Mouse (Mus musculus) heart, embryonic 16.5 days (tissue): ENCODE measurements around the gene Rexo4. TPM values are rescaled to one million over a fixed set of nuclear protein-coding genes. Genes with fewer than 3 reads are reported as not detected.

Experiments used
- ATAC-seq: fragments of 200-750 bp; cut with Nextera tagmentation; replicated peaks from 2 replicates; pipeline ENCODE4 v1.8.0; 2017; ENCODE audit warnings: moderate number of reproducible peaks; ENCODE audit not compliant: insufficient read depth, low FRiP score; ENCODE audit errors: extremely low read depth
- H3K27ac ChIP-seq: fragments of 300-500 bp; sonication (generic); 2 replicates; pipeline ENCODE4 v1.5.1; 2014; ENCODE audit warnings: mild to moderate bottlenecking, low read length, control low read depth, moderate library complexity
- H3K27me3 ChIP-seq: fragments of 300-500 bp; sonication (generic); 2 replicates; pipeline ENCODE4 v1.6.1; 2014; ENCODE audit warnings: low read length, mixed read lengths; ENCODE audit not compliant: control insufficient read depth, insufficient read depth
- H3K36me3 ChIP-seq: fragments of 300-500 bp; sonication (generic); 2 replicates; pipeline ENCODE4 v1.6.1; 2014; ENCODE audit not compliant: control insufficient read depth, insufficient read depth
- H3K4me1 ChIP-seq: fragments of 300-500 bp; sonication (generic); 2 replicates; pipeline ENCODE4 v1.6.1; 2014; ENCODE audit warnings: low read length, mixed read lengths; ENCODE audit not compliant: control insufficient read depth, insufficient read depth
- H3K4me2 ChIP-seq: fragments of 300-500 bp; sonication (generic); 2 replicates; pipeline ENCODE4 v1.6.1; 2014; ENCODE audit warnings: low read depth, mild to moderate bottlenecking, control low read depth, low read length
- H3K4me3 ChIP-seq: fragments of 300-500 bp; sonication (generic); 2 replicates; pipeline ENCODE4 v1.5.1; 2014; ENCODE audit warnings: mild to moderate bottlenecking, control low read depth, low read length
- H3K9ac ChIP-seq: fragments of 300-500 bp; sonication (generic); 2 replicates; pipeline ENCODE4 v1.6.1; 2014; ENCODE audit warnings: low read length, control low read depth
- H3K9me3 ChIP-seq: fragments of 300-500 bp; sonication (generic); replicated peaks from 2 replicates; pipeline ENCODE4 v1.6.1; 2016; ENCODE audit warnings: low read length; ENCODE audit not compliant: control insufficient read depth
- WGBS: fragments of 180-500 bp; shearing (Covaris S2); extraction: QIAGEN DNeasy Blood & Tissue Kit; methylation state at CpG from one replicate; pipeline ENCODE4 v1.1.7; 2014; 5-methylcytosine and 5-hydroxymethylcytosine counted together
- polyA plus RNA-seq: library from polyadenylated mRNA; unstranded; fragments of >200 nt; fragmentation: Nextera tagmentation; extraction: Ambion mirVana; gene quantifications from 2 replicates; pipeline ENCODE4 v1.2.1, GENCODE M21; 2015

Gene Rexo4
- 26.5 and 31.3 TPM in 2 replicates for polyA plus RNA-seq

DNA sequence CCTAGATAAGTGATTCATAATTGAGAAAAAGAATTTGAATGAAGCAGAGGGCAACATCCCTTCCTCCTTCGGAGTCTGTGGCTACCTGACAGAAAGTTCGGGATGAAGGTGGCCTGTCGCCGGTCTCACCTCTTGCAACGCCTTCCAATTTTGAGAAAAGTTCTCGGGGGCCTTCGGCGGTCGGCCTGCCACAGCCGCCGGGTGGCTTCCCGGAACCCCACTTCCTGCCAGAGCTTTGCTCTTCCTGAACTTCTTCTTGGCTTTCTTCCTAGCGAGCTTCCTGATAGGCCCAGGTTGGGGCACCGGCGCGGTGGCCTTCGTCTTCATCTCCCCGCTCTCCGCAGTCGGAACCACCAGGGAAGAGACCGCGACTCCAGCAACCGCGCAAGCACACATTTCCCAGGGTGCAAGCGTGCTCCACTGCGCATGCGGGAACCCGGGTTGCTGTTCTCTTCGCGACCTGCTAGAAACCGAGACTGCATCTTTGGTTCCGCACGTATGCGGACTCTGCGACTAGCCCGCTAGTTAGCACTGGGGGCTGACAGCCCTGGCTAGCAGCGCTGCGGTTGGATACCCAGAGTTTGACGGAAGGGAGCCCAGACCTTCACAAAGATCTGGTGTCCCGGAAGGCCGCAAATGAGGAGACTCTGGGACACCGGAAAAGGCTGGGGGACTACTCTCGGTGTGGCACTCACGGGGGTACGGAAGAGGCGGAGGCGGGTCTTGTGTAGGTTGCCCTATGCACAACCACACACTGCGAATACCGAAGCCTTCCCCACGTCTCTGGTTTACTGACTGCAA lies at the start of gene Rexo4:
Gene Rexo4 (minus strand): TSS at position 464 of the 801 bp plus-strand sequence.
- under 1% methylated on average over 50 of the region's 50 CpGs for WGBS
- ATAC-seq, result peak; percentile 92
- H3K9me3 ChIP-seq, result no peaks in the 10 kb centered on the region
- H3K27me3 ChIP-seq, result no peaks in the 10 kb centered on the region
- H3K4me3 ChIP-seq, result peak within 1 kb of the TSS; percentile 78
- peak within 1 kb of the TSS; percentile 79 for H3K9ac ChIP-seq
- peak within 1 kb of the TSS; percentile 100 for H3K27ac ChIP-seq
- H3K4me2 ChIP-seq, result peak within 1 kb of the TSS; percentile 79
- peaks cover 17% of the 10 kb centered on the region for H3K4me1 ChIP-seq
- H3K36me3 ChIP-seq, result peaks cover 13% of the 10 kb centered on the region

DNA sequence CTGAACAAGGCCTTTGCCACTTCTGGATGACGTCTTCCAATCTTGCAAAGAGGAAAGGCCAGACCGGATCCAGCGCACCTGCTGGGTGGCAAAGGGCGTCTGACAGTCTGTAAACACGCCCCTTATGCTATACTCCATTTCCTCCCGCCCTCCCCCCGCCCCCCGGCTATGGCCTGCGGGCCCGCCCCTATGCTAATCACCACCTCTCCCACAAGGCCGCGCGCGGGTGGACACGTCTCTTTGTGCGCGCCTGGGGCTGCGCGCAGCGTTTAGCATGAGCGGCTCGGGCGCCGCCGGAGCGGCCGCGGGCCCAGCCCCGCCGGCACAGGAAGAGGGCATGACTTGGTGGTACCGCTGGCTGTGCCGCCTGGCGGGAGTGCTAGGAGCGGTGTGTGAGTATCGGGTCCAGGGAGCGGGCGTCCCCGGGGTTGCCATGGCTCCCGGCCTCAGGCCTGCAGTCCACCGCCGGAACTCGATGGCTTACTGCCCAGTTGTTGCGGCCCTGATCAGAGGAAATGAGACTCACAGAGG lies 45.6 kb upstream of the Rexo4 start, which contains the start of gene Cacfd1:
Gene Cacfd1 (plus strand): TSS at position 213 of the 531 bp plus-strand sequence.
- peak within 1 kb of the TSS; percentile 86 for H3K27ac ChIP-seq
- H3K9me3 ChIP-seq, result no peaks in the 10 kb centered on the region
- peak within 1 kb of the TSS; percentile 98 for H3K9ac ChIP-seq
- H3K4me3 ChIP-seq, result peak within 1 kb of the TSS; percentile 92
- peaks cover 10% of the 10 kb centered on the region for H3K4me1 ChIP-seq
- H3K4me2 ChIP-seq, result peak within 1 kb of the TSS; percentile 87
- H3K36me3 ChIP-seq, result peaks cover 7% of the 10 kb centered on the region
- peaks cover 2% of the 10 kb centered on the region; the same call in 1 of the 2 replicates for H3K27me3 ChIP-seq
- peak; percentile 96 for ATAC-seq
- 1% methylated on average over 43 of the region's 43 CpGs for WGBS

DNA sequence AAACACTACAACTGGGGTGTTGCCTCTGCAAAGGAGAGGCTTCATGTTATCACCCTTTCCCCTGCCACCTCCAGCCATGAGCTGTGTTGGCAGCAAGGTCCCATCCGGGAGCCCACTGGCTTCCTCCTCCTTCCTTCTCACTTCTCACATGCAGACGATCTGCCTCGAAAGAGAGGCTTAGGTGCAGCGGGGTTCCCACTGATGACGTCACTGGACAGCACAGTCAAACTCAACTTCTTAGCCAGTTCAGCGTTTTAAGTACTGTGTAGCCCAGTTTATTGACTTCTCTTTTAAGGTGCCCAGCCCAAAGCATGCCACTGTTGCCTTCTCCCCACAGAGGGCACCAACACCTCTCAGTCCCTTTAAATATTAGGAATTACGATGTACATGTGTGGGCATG lies 43.5 kb upstream of the Rexo4 start:
- H3K4me3 ChIP-seq, result no peak overlapping the region
- H3K4me1 ChIP-seq, result peaks cover 10% of the 10 kb centered on the region
- no peak for ATAC-seq
- H3K4me2 ChIP-seq, result no peak overlapping the region
- peaks cover 2% of the 10 kb centered on the region; the same call in 1 of the 2 replicates for H3K27me3 ChIP-seq
- no peak overlapping the region for H3K9ac ChIP-seq
- H3K9me3 ChIP-seq, result no peaks in the 10 kb centered on the region
- no peak overlapping the region for H3K27ac ChIP-seq
- H3K36me3 ChIP-seq, result no peaks in the 10 kb centered on the region
- WGBS, result 60% methylated on average over 7 of the region's 7 CpGs

GRCm38 (mm10) chr2:27006255-27006654 lies 42.1 kb upstream of the Rexo4 start:
- ATAC-seq, result no peak
- WGBS, result 53% methylated on average over 4 of the region's 4 CpGs
- no peaks in the 10 kb centered on the region for H3K36me3 ChIP-seq

DNA sequence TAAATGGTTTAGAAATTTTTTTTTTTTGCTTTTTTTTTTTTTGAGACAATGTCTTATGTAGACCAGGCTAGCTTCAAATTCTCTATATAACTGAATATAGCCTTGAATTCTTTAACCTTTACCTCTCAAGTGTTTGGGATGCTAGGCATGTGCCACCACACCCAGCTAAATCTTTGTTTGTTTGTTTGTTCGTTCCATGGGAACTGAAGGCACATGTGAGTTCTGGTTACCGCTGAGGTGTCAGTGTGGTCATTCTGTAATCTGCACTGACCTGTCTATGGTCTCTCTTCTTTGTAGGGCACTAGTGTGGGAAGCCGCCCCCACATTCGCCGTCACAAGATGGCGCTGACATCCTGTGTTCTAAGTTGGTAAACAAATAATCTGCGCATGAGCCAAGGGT lies 33.8 kb upstream of the Rexo4 start:
- H3K27ac ChIP-seq, result no peak overlapping the region
- H3K9me3 ChIP-seq, result no peaks in the 10 kb centered on the region
- H3K27me3 ChIP-seq, result no peaks in the 10 kb centered on the region
- H3K4me1 ChIP-seq, result no peaks in the 10 kb centered on the region
- H3K36me3 ChIP-seq, result no peaks in the 10 kb centered on the region
- no peak overlapping the region for H3K4me2 ChIP-seq
- WGBS, result 85% methylated on average over 6 of the region's 7 CpGs
- no peak for ATAC-seq
- no peak overlapping the region for H3K9ac ChIP-seq
- H3K4me3 ChIP-seq, result no peak overlapping the region

More at GRCm38 (mm10) chr2:27006255-27006654, 42.1 kb upstream of the Rexo4 start:
- Histone ChIP-seq H3K4me3 (no peak overlapping the region), H3K27ac (no peak overlapping the region), H3K9me3 (no peaks in the 10 kb centered on the region), H3K4me1 (peaks cover 10% of the 10 kb centered on the region), H3K4me2 (no peak overlapping the region), H3K27me3 (peaks cover 2% of the 10 kb centered on the region; the same call in 1 of the 2 replicates), H3K9ac (no peak overlapping the region)

DNA sequence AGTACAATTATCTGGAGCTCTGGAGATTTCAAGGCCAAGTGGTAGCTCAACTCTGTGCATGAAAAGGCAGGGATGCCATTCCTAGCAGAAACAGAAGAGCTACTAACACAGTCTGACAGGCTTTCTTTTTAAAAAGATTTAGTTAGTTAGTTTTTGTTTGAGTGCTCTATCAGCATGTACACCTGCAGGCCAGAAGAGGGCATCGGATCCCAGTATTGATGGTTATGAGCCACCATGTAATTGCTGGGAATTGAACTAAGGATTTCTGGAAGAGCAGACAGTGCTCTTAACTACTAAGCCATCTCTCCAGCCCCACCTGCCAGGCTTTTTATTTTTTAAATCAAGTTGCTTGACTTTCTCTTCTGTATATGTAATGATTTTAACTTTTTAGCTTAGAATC lies 33.3 kb upstream of the Rexo4 start:
- H3K27me3 ChIP-seq, result no peaks in the 10 kb centered on the region
- no peak overlapping the region for H3K27ac ChIP-seq
- H3K4me2 ChIP-seq, result no peak overlapping the region
- H3K36me3 ChIP-seq, result no peaks in the 10 kb centered on the region
- no peak overlapping the region for H3K9ac ChIP-seq
- no peak for ATAC-seq
- no peaks in the 10 kb centered on the region for H3K9me3 ChIP-seq
- H3K4me1 ChIP-seq, result no peaks in the 10 kb centered on the region
- 86% methylated on average over 1 of the region's 1 CpGs for WGBS
- no peak overlapping the region for H3K4me3 ChIP-seq

DNA sequence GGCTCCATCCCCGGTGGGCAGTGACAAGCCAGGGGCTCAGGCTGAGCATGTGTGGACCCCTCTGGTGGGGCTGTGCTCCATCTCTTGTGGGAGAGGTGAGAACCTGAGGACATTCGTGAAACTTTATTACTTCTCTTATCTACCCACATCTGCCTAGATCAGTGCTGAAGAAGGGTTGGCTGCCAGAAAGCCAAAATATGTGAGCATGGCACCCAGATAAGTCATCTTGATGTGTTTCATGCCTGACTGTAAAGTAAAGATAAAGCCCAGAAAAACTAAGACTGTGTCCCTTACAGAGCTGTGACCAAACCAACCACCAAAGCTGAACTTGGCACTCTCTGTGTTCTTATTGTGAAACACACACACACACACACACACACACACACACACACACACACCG lies 29.8 kb upstream of the Rexo4 start:
- Histone ChIP-seq H3K9ac (no peak overlapping the region), H3K4me2 (no peak overlapping the region), H3K4me1 (no peaks in the 10 kb centered on the region), H3K9me3 (no peaks in the 10 kb centered on the region), H3K27ac (no peak overlapping the region), H3K36me3 (no peaks in the 10 kb centered on the region), H3K27me3 (no peaks in the 10 kb centered on the region), H3K4me3 (no peak overlapping the region)
- 66% methylated on average over 3 of the region's 3 CpGs for WGBS
- ATAC-seq, result no peak

GRCm38 (mm10) chr2:26984640-26985039 lies 20.5 kb upstream of the Rexo4 start:
- ATAC-seq, result no peak
- no peaks in the 10 kb centered on the region for H3K9me3 ChIP-seq
- 79% methylated on average over 5 of the region's 5 CpGs for WGBS
- no peak overlapping the region for H3K27ac ChIP-seq
- H3K4me3 ChIP-seq, result no peak overlapping the region
- H3K9ac ChIP-seq, result no peak overlapping the region
- H3K27me3 ChIP-seq, result 0 out of 2 replicates have a peak, but pooled peaks cover 2% of the 10 kb centered on the region
- no peaks in the 10 kb centered on the region for H3K36me3 ChIP-seq
- H3K4me1 ChIP-seq, result no peaks in the 10 kb centered on the region
- H3K4me2 ChIP-seq, result no peak overlapping the region

- Histone ChIP-seq H3K27ac (no peak overlapping the region), H3K9me3 (no peaks in the 10 kb centered on the region), H3K27me3 (0 out of 2 replicates have a peak, but pooled peaks cover 2% of the 10 kb centered on the region), H3K4me3 (no peak overlapping the region), H3K36me3 (no peaks in the 10 kb centered on the region), H3K9ac (no peak overlapping the region), H3K4me1 (no peaks in the 10 kb centered on the region), H3K4me2 (no peak overlapping the region)
- WGBS, result 73% methylated on average over 2 of the region's 2 CpGs
- no peak for ATAC-seq
Observed at GRCm38 (mm10) chr2:26984179-26984578, 20.0 kb upstream of the Rexo4 start.
